Mouse (Mus musculus): ENCODE data around the gene Gmcl1.

- TF ChIP-seq BHLHE40 (IDR thresholded peaks at IDR 0.05; ENCODE audit: borderline replicate concordance, low read depth, low read length) (no peak), EP300 (IDR thresholded peaks at IDR 0.05; ENCODE audit: low read depth in 1 of 2, low read length in 2 of 2) (no peak), POLR2A (IDR thresholded peaks at IDR 0.05; ENCODE audit: control insufficient read depth in 1 of 2, insufficient read depth in 1 of 2, low read depth in 1 of 2, low read length in 2 of 2, poor library complexity in 1 of 2) (no peak), POLR2AphosphoS2 (IDR thresholded peaks at IDR 0.05; ENCODE audit: low read length) (no peak), MAX (IDR thresholded peaks at IDR 0.05; ENCODE audit: low read length) (no peak), ELF1 (IDR thresholded peaks at IDR 0.05; ENCODE audit: low read depth, low read length) (no peak), ZC3H11A (IDR thresholded peaks at IDR 0.05; ENCODE audit: low read depth, low read length) (no peak), ZMIZ1 (IDR thresholded peaks at IDR 0.05; ENCODE audit: low read depth, low read length) (no peak), NRF1 (IDR thresholded peaks at IDR 0.05; ENCODE audit: insufficient read depth, low read depth, low read length, poor library complexity, severe bottlenecking) (no peak), GABPA (IDR thresholded peaks at IDR 0.05; ENCODE audit: low read depth, low read length) (no peak), MEF2A (IDR thresholded peaks at IDR 0.05; ENCODE audit: extremely low read depth, insufficient replicate concordance, low read depth, low read length, poor library complexity, severe bottlenecking) (no peak), MAFK (IDR thresholded peaks at IDR 0.05; ENCODE audit: borderline replicate concordance, low read depth, low read length) (no peak)
These were observed 87.6 kb downstream of the Gmcl1 start for GRCm38 (mm10) chr6:86645551-86645950.

All from MEL (cell line).